Mouse (Mus musculus) C2C12 (cell line): ENCODE data around the gene Rhebl1. TPM values are rescaled to one million over a fixed set of nuclear protein-coding genes. Genes with fewer than 3 reads are reported as not detected.

Experiments used
- H3K27me3 ChIP-seq: one replicate; pipeline ENCODE4 v1.6.1; 2011; ENCODE audit not compliant: control insufficient read depth, insufficient read depth, insufficient read length
- H3K36me3 ChIP-seq: one replicate; pipeline ENCODE4 v1.6.1; 2011; ENCODE audit not compliant: control insufficient read depth, insufficient read depth
- H3K4me3 ChIP-seq: one replicate; pipeline ENCODE4 v1.5.1; 2011; ENCODE audit warnings: mild to moderate bottlenecking, control low read depth; ENCODE audit not compliant: poor library complexity, insufficient read depth, severe bottlenecking
- H3K79me2 ChIP-seq: one replicate; pipeline ENCODE4 v1.6.1; 2011; ENCODE audit not compliant: control insufficient read depth, insufficient read depth
- H3K79me3 ChIP-seq: one replicate; pipeline ENCODE4 v1.6.1; 2011; ENCODE audit warnings: low read depth, control low read depth
- H3ac ChIP-seq: one replicate; pipeline ENCODE3; 2011; ENCODE audit warnings: low read depth; ENCODE audit not compliant: control insufficient read depth, insufficient read length
- CEBPB ChIP-seq: IDR thresholded peaks from one replicate; pipeline ENCODE4 v1.6.1; 2011; ENCODE audit warnings: low read depth, mild to moderate bottlenecking, control low read depth, moderate library complexity
- CTCF ChIP-seq: IDR thresholded peaks from one replicate; pipeline ENCODE4 v1.5.1; 2011; ENCODE audit not compliant: control insufficient read depth, insufficient read depth, insufficient read length
- FOSL1 ChIP-seq: IDR thresholded peaks from one replicate; pipeline ENCODE4 v1.8.0; 2011; ENCODE audit warnings: mild to moderate bottlenecking, low read length; ENCODE audit not compliant: poor library complexity, insufficient read depth, severe bottlenecking
- MAX ChIP-seq: IDR thresholded peaks from one replicate; pipeline ENCODE4 v1.6.1; 2011; ENCODE audit warnings: mild to moderate bottlenecking, control low read depth
- MYOD1 ChIP-seq: IDR thresholded peaks from one replicate; pipeline ENCODE4 v1.6.1; 2011; ENCODE audit warnings: low read depth; ENCODE audit not compliant: control insufficient read depth, insufficient read length
- MYOG ChIP-seq: IDR thresholded peaks from one replicate; pipeline ENCODE4 v1.6.1; 2011; ENCODE audit not compliant: control insufficient read depth, insufficient read length; ENCODE audit errors: extremely low read depth
- USF1 ChIP-seq: IDR thresholded peaks from one replicate; pipeline ENCODE4 v1.6.1; 2011; ENCODE audit warnings: low read depth, mild to moderate bottlenecking, control low read depth, moderate library complexity
- polyA plus RNA-seq: library from polyadenylated mRNA; unstranded; fragments of >200 nt; fragmentation: generic; extraction: Trizol; gene quantifications from one replicate; pipeline ENCODE4 v1.2.1, GENCODE M21; 2012; ENCODE audit warnings: missing spikeins

Rhebl1 gene
- polyA plus RNA-seq, 1 experiment: 9.7 TPM

DNA sequence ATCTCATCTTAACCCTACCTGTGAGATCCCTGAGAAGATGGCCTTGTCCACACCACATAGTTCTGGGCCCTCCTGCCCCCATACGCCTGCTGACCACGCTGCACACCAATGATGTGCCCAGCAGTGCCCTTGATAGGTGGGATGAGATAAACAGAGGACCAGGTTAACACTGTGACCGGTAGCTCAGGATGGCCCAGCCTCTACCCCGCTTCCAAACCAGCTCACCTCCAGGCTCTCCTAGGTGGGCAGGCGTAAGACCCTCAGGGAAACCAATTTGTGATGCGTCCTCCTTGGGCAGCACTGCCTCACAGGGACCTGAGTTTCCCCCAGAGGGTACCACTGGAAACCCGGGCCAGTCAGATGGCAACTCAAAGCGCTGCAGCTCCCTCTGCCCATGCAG, 28.6 kb downstream of the Rhebl1 start:
- TF ChIP-seq MAX (no peak), MYOD1 (no peak), CTCF (no peak), USF1 (no peak), MYOG (no peak), CEBPB (no peak), FOSL1 (no peak)
- peaks cover 63% of the 10 kb centered on the region for H3K79me2 ChIP-seq
- H3ac ChIP-seq: no peak overlapping the region
- H3K36me3 ChIP-seq: peaks cover 73% of the 10 kb centered on the region
- no peak overlapping the region for H3K4me3 ChIP-seq
- no peaks in the 10 kb centered on the region for H3K27me3 ChIP-seq
- H3K79me3 ChIP-seq: peaks cover 57% of the 10 kb centered on the region

DNA sequence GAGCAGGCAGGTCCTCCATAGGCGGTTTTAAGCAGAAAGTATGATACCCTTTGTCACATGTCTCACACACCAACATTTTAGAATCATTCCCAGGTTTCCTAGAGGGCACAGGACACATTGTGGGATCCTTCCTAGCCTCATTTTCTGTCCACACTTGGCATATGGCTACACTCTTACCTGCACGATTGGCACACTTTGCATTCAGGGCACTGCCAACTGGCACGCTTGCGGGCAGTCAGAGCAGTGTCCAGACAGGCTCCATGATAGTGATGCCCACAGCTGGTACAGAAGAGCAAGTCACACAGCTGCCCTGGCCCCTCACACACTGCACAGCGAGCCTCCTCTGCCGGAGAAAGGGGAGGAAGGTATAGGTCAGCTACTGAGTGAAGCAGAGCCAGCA, 29.4 kb downstream of the Rhebl1 start:
- no peaks in the 10 kb centered on the region for H3K27me3 ChIP-seq
- H3K36me3 ChIP-seq: peaks cover 82% of the 10 kb centered on the region
- peaks cover 48% of the 10 kb centered on the region for H3K79me3 ChIP-seq
- TF ChIP-seq MYOD1 (no peak), MYOG (no peak), FOSL1 (no peak), CTCF (no peak), MAX (no peak), USF1 (no peak), CEBPB (no peak)
- no peak overlapping the region for H3ac ChIP-seq
- no peak overlapping the region for H3K4me3 ChIP-seq
- peaks cover 54% of the 10 kb centered on the region for H3K79me2 ChIP-seq

DNA sequence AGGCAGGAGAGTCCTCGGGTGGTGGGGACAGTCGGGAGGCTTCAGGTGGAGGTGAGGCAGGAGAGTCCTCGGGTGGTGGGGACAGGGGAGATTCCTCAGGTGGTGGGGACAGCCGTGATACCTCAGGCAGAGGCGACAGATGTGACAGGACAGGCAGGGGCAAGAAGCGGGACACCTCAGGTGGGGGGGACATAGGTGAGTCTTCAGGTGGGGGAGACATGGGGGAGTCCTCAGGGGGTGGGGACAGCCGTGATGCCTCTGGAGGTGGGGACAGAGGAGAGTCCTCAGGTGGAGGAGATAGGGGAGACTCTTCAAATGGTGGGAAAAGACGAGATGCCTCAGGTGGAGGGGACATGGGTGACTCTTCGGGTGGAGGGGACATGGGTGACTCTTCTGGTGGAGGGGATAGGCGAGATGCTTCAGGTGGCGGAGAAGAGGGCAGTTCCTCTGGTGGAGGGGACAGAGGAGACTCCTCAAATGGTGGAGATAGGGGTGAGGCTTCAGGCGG, 30.8 kb downstream of the Rhebl1 start:
- Histone ChIP-seq H3ac (no peak overlapping the region), H3K79me3 (peaks cover 34% of the 10 kb centered on the region), H3K79me2 (peaks cover 40% of the 10 kb centered on the region), H3K4me3 (no peak overlapping the region), H3K27me3 (no peaks in the 10 kb centered on the region), H3K36me3 (peaks cover 90% of the 10 kb centered on the region)
- TF ChIP-seq USF1: no peak
- no peak for TF ChIP-seq CEBPB
- TF ChIP-seq MYOD1: no peak
- TF ChIP-seq MYOG: no peak
- no peak for TF ChIP-seq MAX
- TF ChIP-seq CTCF: no peak
- TF ChIP-seq FOSL1: no peak

DNA sequence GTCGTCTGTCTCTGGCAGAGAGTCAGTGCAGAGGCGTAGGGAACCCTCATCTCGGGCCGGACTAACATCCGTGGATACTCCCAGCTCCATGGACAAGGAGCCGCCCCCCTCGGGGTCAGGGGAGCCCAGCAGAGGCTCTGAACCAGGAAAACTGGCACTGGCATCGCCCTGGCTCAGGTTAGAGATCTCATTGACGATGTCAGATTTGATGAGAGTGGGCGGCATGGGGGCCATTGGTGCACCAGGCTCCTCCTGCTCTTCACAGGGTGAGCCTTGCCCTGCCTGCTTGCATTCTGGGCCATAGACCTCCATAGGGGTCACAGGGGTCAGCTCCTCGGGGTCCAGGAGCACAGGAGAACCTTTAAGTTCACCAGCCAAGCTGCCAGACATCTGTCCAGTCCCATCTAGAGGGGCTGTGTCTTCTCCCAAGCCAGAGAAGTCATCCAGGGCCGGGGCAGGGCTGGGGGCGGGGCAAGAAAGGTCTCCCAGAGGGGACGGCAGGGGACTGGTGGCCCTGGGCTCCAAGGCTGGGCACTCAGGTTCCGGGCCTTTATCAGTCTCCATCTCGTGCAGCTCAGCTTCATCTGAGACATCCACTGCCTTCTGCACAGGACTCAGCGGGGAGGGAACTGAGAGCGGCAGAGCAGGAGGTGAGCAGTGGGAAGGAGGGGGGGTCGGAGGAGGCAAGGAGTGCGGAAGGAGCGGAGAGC, 32.5 kb downstream of the Rhebl1 start:
- no peak overlapping the region for H3ac ChIP-seq
- H3K4me3 ChIP-seq: no peak overlapping the region
- H3K36me3 ChIP-seq: peaks cover 99% of the 10 kb centered on the region
- H3K27me3 ChIP-seq: no peaks in the 10 kb centered on the region
- H3K79me2 ChIP-seq: peaks cover 23% of the 10 kb centered on the region
- H3K79me3 ChIP-seq: peaks cover 18% of the 10 kb centered on the region
- no peak for TF ChIP-seq USF1
- no peak for TF ChIP-seq MYOG
- TF ChIP-seq FOSL1: no peak
- TF ChIP-seq CTCF: no peak
- TF ChIP-seq MAX: no peak
- no peak for TF ChIP-seq CEBPB
- no peak for TF ChIP-seq MYOD1

DNA sequence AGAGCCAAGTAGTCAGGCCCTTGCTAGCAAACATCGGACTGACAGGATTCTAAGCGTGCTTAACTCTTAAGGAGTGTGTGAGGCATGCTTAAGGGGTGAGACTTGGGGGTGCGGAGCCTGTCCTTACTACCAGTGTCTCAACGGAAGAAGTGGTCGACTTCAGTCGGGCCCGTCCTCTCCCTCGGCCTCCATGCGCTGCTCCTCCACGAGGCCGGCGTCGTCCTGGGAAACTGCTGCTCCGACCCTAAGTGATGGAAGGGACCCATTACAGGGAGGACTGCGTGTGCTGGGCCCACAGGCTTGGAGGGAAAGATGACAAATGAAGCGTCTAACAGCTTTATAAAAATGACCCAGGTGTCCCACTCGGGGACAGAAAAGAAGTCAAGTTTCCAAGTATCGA, 33.4 kb downstream of the Rhebl1 start:
- H3K27me3 ChIP-seq: no peaks in the 10 kb centered on the region
- peaks cover 8% of the 10 kb centered on the region for H3K79me3 ChIP-seq
- no peak overlapping the region for H3ac ChIP-seq
- TF ChIP-seq MYOD1 (no peak), USF1 (no peak), MAX (no peak), CTCF (no peak), CEBPB (no peak), FOSL1 (no peak), MYOG (no peak)
- peaks cover 14% of the 10 kb centered on the region for H3K79me2 ChIP-seq
- H3K4me3 ChIP-seq: no peak overlapping the region
- H3K36me3 ChIP-seq: peaks cover 100% of the 10 kb centered on the region

DNA sequence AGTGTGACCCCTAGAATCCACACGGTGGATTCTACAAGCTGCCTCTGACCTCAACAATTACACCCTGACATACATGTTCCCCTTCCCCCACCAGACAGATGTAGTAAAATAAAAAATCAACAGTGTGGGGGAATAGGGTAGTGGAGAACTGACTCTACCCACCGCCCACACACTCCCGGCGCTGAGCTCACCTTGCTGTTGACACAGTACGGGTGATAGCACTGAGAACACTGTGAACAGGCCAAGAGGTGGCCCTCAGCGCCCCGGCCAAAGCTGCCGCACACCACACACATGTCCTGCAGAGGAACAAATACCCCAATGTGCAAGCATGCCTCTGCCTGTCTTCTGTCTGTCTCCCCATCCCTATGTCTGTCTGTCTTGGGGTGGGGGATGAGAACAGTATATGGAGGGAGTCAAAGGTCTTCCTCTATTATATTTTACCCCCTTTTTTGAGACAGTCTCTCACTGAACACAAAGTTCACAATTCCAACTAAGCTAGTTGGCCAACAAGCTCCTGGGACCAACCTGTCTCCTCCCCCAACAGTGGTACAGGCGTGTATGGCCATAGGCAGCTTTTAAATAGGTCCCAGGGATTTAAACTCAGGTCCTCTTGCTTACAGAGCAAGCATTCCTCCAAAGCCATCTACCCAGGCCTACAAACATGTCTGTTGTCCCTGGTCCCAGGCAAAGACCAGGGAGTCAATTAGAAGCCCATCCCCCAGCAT, 34.9 kb downstream of the Rhebl1 start:
- Histone ChIP-seq H3ac (no peak overlapping the region), H3K36me3 (peaks cover 100% of the 10 kb centered on the region), H3K79me3 (no peaks in the 10 kb centered on the region), H3K27me3 (no peaks in the 10 kb centered on the region), H3K4me3 (no peak overlapping the region), H3K79me2 (no peaks in the 10 kb centered on the region)
- TF ChIP-seq MYOD1 (no peak), FOSL1 (no peak), CTCF (no peak), MYOG (no peak), MAX (no peak), CEBPB (no peak), USF1 (no peak)
